Mouse (Mus musculus) brain, embryonic 14.5 days (tissue): ENCODE measurements around the gene Ubqln1.

ENCODE experiments used
- CTCF ChIP-seq: fragments of 200-500 bp; IDR thresholded peaks from 2 replicates; pipeline ENCODE4 v1.5.1; 2012; ENCODE audit warnings: inconsistent platforms, mild to moderate bottlenecking, moderate library complexity, borderline replicate concordance; ENCODE audit not compliant: insufficient read depth, insufficient read length; ENCODE audit errors: extremely low read depth
- POLR2A ChIP-seq: fragments of 200-500 bp; IDR thresholded peaks from 2 replicates; pipeline ENCODE4 v1.6.1; 2012; ENCODE audit warnings: mild to moderate bottlenecking, inconsistent platforms, borderline replicate concordance; ENCODE audit not compliant: poor library complexity, insufficient read depth, insufficient read length, severe bottlenecking; ENCODE audit errors: extremely low read depth

DNA sequence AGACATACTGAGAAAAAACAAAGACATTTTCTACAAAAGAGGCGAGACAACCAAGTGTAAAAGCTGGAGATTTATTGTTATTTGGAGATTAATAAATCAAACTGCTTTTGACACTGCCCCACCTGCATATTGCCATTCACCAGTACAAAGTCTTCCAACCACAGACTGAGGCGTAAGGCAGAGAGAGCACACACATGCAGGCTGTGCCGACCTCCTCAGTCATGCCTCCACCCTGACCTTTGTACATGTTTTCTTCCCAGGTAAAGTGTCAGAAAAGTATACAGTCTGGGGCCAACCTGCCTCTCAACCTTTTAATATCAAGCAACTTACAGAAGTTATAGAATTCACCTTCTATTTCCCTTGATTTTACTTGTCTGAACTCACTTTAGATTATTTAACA lies 39.3 kb downstream of the Ubqln1 start:
- TF ChIP-seq CTCF (no peak), POLR2A (no peak)
